Mouse (Mus musculus): ENCODE data around the gene Slc2a13.

Gene Slc2a13

GRCm38 (mm10) chr15:91502235-91502634, 70.8 kb downstream of the Slc2a13 start:
- no peak for DNase-seq (ENCODE audit: low read depth, low spot score)

GRCm38 (mm10) chr15:91495014-91495413, 78.0 kb downstream of the Slc2a13 start:
- DNase-seq (ENCODE audit: low read depth, low spot score) = no peak

DNA sequence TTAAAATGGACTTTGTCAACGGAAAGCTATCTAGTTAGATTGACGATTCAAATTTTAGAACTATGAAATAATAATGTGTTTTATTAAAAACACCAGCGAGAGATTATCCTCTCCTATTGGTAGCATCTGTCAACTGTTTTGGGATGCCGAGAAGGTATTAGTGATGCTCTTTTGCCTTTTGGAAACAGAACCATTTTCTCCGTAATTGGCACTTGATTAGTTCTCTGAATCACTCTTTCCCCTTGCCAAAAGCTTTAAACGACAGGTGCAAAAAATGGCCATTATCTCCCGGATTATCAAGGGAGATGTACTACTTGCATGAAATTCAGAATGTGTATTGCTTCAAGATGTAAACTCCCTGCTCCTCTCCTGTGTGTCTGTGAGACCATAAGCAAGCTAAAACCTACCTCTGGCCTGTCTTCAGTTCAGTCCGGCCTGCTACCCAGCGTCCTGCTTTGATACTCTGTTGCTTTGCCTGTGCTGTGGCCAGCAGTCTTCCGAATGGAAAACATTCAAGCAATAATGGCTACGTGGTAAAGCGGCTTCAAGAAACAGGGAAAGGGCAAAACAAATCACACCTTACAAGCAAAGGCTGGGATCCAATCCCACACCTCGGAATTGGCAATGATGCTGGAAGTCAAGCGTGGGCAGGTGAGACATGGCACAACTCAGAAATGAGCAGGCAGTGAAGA, 93.0 kb downstream of the Slc2a13 start:
- DNase-seq (ENCODE audit: low read depth, low spot score) = no peak

DNA sequence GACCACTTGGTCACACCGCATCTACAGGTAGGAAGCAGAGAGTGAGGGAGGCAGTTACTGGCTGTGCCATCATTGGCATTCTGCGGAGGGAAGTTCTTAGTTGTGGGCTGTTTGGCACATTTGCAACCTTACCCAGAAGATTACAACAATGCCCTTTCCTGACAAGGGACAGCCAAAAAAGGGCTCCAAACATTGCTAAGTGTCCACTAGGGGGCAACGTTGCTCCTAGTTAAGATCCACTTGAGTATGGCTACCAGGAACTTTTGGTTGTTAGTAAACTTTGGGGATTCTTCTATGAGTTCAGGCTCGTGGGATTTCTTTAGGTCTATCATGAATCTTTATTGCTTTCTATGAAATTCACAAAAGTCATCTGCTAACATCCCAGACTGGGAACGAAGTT, 95.3 kb downstream of the Slc2a13 start:
- peak; percentile 54 for DNase-seq (ENCODE audit: low read depth, low spot score)

- no peak for DNase-seq (ENCODE audit: low read depth, low spot score)
Observed at GRCm38 (mm10) chr15:91473690-91474409, 99.2 kb downstream of the Slc2a13 start.

DNA sequence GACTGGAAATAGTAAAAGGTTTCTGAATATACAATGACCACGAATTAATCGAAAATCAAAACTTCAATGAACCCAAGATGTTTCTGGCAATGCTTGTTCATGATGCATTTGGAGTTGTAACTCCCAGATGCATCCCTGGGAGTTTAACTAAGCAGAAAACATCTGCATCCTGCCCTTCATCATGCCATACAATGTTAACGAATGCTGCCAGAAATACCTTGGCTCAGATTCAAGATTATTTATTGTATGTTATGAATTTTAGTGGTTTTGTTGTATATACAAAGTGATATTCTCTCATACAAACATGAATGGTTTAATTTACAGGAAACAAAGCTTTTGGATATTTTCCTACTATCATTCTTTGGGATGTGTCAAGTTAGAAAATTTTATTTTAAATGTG, 107.7 kb downstream of the Slc2a13 start:
- no peak for DNase-seq (ENCODE audit: low read depth, low spot score)

DNA sequence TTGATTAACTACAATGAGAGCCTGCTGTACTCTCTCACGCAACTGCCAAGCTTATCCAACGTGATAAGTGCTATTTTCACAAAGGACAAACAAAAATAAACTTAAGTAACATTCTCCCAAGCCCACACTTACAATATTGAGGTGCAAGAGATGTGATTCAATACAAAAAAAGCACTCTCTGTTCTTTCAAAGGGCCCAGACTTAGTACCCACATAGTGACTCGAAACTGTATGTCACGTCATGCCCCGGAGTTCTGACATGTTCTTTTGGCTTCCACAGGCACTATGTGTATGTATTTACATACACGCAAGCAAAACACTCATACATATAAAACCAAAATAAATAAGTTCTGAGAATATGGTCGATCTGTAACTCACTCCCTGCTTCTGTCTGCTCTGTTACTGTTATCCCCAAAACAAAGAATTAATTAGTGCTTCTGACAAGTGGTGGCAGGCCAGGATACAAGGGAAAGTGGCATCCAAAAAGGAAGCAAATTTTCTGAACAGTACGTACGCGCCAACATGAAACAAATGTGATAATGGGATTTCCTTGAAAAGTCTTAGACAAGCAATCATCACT, 109.1 kb downstream of the Slc2a13 start:
- no peak for DNase-seq (ENCODE audit: low read depth, low spot score)

GRCm38 (mm10) chr15:91463026-91463661, 109.9 kb downstream of the Slc2a13 start:
- DNase-seq (ENCODE audit: low read depth, low spot score) = no peak

GRCm38 (mm10) chr15:91461940-91462339, 111.1 kb downstream of the Slc2a13 start:
- no peak for DNase-seq (ENCODE audit: low read depth, low spot score)

DNA sequence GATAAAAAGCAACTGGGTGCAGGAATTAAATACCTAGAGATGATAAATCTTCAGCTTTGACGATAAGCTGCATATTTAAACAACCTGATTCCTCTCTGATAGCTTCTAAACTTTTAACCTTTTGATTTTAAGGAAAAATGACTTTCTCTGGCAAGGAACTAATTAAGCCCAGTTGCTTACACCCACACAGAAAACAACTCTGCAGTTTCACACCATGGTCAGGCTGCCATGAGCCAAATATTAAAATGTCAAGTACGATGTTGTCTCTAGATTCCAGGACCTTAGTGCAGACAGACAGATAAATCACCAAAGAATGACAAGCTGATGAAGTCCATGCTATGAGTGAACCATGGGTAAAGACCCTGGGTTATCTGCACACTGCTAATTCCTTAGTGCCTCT, 115.9 kb downstream of the Slc2a13 start:
- DNase-seq (ENCODE audit: low read depth, low spot score) = no peak

GRCm38 (mm10) chr15:91445399-91445798, 127.7 kb downstream of the Slc2a13 start:
- no peak for DNase-seq (ENCODE audit: low read depth, low spot score)

DNA sequence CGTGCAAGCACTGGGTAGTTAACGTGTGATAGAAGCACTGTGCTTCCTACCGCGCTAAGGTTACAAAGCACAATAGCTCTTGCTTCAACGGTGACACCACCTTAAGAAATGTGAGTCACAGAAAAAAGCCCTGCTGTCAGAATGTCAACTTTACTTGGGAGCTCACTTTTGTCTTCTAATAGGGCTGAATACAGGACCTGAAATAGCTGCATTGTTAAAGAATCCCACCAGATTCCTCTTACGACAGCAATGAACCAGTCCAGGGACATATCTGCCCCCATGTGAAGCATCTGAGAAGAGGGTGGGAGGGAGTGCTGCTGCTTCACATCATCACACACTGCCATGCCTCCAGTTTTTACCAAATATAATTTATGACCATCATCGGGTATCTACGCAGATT, 129.6 kb downstream of the Slc2a13 start:
- no peak for DNase-seq (ENCODE audit: low read depth, low spot score)

- DNase-seq (ENCODE audit: low read depth, low spot score) = no peak
Observed at GRCm38 (mm10) chr15:91439883-91440282, 133.2 kb downstream of the Slc2a13 start.

GRCm38 (mm10) chr15:91425426-91425825, 147.6 kb downstream of the Slc2a13 start:
- no peak for DNase-seq (ENCODE audit: low read depth, low spot score)

DNA sequence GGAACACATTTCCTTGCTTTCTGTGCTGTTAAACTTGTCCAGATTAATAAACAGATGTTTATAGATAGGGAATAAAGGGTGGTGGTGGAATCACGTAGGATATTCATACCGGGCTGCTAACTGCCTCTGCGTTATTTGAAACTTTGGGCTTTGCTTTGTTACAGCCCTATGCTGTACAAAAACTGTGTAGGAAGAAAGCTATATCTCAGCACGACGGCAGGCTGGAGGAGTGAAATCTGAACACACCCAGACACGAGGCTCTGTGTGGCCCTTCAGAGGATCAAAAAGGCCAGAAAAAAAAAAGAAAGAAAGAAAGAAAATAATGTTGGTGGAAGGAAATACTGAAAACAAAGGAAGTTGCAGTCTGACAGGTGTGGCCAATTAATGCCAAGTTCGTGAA, 166.1 kb downstream of the Slc2a13 start:
- DNase-seq (ENCODE audit: low read depth, low spot score) = no peak

DNA sequence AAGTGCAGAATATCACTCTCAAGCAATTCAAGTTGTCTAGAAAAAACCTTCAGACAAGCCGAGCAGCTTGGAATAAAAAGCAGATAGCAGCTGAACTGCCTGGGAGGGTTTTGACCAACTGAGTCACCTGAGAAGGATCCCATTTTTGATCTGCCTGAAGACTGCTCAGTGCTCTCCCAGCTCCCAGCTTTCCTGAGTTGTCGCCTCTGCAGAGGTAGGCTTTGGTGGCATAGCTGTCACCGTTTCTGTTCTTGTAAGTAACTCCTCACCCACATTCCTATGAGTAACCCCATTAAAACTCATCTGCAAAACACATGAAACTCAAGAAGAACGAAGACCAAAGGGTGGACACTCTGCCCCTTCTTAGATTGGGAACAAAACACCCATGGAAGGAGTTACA, 177.9 kb downstream of the Slc2a13 start:
- no peak for DNase-seq (ENCODE audit: low read depth, low spot score)

GRCm38 (mm10) chr15:91383694-91384093, 189.4 kb downstream of the Slc2a13 start:
- no peak for DNase-seq (ENCODE audit: low read depth, low spot score)

GRCm38 (mm10) chr15:91382606-91383005, 190.5 kb downstream of the Slc2a13 start:
- DNase-seq (ENCODE audit: low read depth, low spot score) = no peak

DNA sequence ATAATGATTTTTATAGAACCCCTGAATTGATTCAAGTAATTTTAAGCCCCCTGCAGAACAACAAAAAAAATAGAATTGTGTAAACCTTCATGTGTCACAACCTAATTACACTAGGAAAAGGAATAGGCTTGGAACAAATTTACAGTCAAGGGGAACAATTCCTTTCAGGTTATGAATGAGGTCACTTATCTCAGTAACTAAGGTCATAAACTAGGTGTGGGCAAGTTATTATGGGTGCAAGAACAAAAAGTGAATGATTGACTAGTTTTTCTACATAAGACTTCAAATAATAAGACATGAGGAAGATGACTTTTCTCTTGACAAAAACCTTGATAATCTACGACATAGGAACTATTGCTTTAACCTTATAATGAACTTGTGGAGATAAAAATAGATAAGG, 191.2 kb downstream of the Slc2a13 start:
- no peak for DNase-seq (ENCODE audit: low read depth, low spot score)

DNA sequence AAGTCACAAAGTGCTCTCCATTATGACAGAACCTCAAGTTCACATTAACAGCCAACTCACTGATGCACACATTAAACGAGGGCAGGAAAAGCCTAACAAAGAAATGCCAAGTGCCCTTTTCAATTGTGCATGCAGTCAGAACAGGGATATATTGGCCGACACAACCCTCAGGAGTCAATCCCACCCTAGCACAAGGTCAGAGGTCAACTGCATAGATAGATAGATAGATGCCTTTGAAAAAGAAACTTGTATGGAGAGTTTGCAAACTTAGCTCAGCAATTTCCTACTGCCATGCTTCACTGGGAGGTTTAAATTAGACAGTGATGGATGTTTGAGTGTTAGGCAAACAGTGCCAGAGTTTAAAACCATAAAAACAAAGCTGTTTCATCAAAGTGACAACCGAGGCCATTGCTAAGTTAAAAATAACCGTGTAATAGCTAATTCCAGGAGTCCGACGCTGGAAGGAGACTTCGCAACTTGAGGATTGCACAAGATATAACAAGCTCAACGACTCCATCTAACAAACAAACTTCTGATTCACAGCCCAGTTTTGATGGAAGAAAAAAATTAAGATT, 194.2 kb downstream of the Slc2a13 start:
- no peak for DNase-seq (ENCODE audit: low read depth, low spot score)

- no peak for DNase-seq (ENCODE audit: low read depth, low spot score)
Observed at GRCm38 (mm10) chr15:91377568-91377967, 195.5 kb downstream of the Slc2a13 start.

GRCm38 (mm10) chr15:91377105-91377504, 196.0 kb downstream of the Slc2a13 start:
- DNase-seq (ENCODE audit: low read depth, low spot score) = no peak

Measured in embryo, embryonic 11.5 days (tissue).